Mouse (Mus musculus): ENCODE measurements at regions not wholly inside any gene's neighbourhood (a gene's known extent, or its start where the extent isn't known, plus 50 kb on each side); places are given as distances from the start of the nearest gene placed in this dataset.

GRCm38 (mm10) chr5:118494649-118495477, 65.6 kb upstream of the Med13l start:
- no peak for DNase-seq (ENCODE audit: low spot score)

- DNase-seq (ENCODE audit: low spot score): no peak
Measured at GRCm38 (mm10) chr5:118495478-118495760, 65.1 kb upstream of the Med13l start.

GRCm38 (mm10) chr5:118501624-118502023, 58.9 kb upstream of the Med13l start:
- DNase-seq (ENCODE audit: low spot score): no peak

GRCm38 (mm10) chr5:118502991-118503390, 57.5 kb upstream of the Med13l start:
- DNase-seq (ENCODE audit: low spot score): no peak

GRCm38 (mm10) chr5:118504170-118504569, 56.3 kb upstream of the Med13l start:
- DNase-seq (ENCODE audit: low spot score): no peak

DNA sequence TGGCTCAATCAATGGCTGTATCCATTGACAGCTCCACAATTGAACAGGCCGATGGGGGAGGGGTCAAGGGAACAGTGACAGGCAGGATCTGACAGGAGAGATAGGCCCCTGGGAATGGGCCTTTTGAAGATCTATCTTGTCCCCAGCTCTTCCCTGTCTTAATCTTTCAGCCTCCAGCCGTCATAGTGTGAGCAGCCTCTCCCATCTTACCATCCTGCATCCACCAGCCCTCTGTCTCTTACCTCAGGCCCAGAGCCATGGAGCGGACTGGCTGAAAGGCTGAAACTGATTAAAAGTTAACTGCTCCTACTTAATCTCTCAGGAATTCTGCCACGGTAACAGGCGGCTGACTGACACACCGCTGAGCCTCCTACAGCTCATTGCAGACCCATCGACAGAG, 55.6 kb upstream of the Med13l start:
- no peak for DNase-seq (ENCODE audit: low spot score)

DNA sequence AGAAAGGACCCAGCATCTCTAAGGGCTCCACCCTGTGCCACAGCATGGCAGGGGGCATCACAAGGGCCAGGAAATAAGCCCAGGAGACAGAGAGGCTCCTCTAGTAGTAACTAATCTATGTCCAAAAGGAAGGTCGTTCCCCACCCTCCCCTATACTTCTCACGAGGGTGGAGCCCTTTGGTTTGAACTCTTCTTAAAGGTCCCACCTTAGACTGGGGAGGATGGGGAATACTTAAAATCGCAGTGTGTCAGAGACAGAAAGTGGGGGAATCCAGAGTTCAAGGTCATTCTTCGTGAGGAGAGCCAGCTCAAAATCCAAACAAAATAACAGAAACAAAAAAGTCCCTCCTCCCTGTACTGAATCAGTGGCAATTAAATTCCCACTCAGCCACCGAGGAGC, 50.6 kb upstream of the Med13l start:
- no peak for DNase-seq (ENCODE audit: low spot score)
